Mouse (Mus musculus): Measurements from ENCODE around the gene Rapgefl1. TPM values are rescaled to one million over a fixed set of nuclear protein-coding genes. Genes with fewer than 3 reads are reported as not detected.
"Not testable (repeated sequence)": the region's sequence is repeated elsewhere in the genome, so short reads cannot be mapped to it uniquely, and the experiment has no call there.

Gene Rapgefl1
- total RNA-seq, 2 experiments from 2014 or later, result 1.9 to 2.6 TPM

DNA sequence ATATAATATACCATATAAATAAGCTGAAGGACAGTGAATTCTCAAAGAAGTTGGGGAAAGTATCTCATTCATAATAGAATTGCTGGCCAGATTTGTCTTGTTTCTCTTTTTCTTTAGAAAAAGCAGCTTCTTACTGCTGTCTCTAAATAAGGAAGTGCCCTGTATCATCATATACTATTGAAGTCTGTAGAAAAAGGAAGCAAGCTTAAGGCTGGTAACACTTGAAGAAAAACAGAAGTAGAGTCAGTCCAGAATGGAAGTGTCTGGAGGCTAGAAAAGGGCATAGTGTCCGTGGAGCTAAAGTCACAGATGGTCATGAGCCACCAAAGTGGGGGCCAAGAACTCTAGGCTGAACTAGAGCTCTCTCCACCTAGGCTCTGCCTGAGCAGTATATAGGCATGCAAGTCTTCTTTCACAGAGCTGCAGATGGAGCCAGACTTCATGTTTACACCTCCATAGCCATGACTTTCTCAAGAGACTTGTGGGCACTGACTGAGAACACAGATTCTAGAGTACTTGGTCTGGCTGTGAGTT lies 19.8 kb upstream of the Rapgefl1 start:
- no peak for DNase-seq

DNA sequence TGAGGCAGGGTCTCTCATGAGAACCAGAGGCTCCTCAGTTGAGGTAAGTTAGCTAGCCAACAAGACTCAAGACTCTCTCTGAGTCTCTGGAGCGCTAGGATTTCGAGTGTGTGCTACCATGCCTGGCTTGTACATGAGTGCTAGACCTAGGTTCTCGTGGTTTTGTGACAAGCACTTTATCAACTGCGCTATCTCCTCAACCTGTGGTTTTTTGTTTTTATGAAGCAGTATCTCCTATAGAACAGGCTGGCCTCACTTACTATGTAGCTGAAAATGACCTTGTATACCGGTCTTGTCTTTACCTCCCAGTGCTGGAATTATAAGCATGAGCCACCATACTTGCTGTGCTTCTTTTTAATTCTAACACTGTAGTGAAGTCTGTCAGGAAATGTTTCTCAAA lies 15.6 kb upstream of the Rapgefl1 start:
- DNase-seq, result no peak

DNA sequence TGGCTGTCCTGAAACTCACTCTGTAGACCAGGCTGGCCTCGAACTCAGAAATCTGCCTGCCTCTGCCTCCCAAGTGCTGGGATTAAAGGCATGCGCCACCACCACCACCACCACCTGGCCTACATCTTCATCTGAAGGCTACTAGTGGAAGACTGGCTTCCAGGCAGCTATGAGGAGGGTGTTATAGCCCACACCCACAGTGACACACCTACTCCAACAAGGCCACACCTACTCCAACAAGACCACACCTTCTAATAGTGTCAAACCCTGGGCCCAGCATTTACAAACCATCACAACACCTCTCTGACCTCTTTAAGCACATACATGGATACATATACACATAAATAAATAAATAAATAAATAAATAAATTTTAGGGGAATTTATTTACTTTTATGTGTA lies 10.5 kb upstream of the Rapgefl1 start:
- not testable (repeated sequence) for DNase-seq

DNA sequence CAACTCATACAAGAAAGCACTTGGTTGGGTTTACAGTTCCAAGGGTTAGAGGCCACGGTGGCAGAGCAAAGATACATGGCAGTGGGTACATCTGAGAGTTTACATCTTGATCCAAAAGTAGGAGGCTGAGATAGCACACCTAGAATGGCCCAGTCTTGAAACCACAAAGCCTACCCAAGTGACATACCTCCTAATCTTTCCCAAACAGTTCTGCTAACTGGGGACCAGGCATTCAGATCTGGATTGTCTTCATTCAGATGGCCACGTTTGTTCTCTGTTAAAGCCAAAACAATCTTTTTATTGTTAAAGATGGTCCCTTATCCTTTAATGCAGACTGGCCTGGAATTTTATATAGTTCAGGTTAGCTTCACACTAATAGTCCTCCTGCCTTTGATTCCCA lies 8.7 kb upstream of the Rapgefl1 start:
- DNase-seq, result no peak

DNA sequence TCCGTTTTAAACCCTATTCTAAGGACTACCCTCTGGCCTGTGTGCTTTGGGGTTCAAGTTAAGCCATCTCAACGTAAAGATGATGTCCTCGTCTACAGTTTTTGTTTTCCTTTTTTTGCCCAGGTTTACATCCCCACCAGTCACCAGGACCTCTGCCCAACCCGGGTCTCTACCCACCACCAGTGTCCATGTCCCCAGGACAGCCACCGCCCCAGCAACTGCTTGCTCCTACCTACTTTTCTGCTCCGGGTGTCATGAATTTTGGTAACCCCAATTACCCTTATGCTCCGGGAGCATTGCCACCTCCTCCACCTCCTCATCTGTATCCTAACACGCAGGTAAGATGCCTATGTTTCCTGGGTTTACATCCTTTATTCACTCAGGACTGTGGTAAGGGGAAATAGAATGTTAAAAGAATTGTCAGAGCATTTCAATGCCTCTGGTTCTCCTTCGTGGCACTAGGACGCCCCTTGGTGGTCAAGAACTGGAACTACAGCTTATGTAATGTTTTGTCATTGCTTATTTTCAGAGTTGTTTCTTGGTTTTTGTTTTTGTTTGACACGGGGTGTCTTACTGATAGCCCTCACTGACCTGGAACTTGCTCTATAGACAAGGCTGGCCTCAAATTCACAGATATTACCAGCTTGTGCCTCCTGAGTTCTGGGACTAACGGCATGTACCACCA lies 7.4 kb upstream of the Rapgefl1 start:
- DNase-seq, result no peak

DNA sequence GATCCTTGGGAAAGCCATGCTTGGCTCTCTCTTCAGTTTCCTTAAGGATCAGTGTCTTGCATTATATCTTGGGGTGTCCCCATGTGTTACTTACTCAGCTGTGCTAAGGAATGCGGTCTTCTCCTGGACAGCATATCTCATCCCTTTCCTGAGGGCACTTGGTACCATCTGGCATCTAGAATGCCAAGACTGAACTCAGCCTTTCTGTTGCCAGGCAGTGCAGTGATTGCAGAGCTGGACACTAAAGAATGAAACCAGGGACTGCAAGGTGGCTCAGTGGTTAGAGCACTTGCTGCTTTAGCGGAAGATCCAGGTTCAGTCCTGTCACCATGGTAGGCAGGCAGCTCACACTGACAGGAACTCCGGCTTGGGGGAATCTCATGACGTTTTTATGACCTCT lies 6.7 kb upstream of the Rapgefl1 start:
- no peak for DNase-seq

DNA sequence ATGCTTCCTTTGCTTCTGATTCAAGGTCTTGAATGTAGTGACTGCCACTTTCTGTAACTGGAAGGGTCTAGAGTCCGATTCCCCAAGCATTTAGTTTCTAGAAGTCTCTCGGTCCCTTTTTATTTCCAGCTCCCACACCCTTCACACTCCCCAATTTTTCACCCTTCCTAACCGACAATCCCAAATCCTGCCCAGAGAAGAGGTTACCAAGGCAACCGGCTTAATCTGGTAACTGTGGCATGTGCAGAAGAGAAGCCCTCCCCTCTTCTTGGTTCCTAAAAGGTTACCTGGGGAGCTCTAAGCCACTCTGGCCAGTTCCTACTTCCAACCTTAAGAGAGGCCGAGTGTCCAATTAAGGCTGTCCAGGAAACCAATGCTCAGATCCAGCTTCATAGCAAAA lies 1.3 kb upstream of the Rapgefl1 start:
- DNase-seq, result no peak

DNA sequence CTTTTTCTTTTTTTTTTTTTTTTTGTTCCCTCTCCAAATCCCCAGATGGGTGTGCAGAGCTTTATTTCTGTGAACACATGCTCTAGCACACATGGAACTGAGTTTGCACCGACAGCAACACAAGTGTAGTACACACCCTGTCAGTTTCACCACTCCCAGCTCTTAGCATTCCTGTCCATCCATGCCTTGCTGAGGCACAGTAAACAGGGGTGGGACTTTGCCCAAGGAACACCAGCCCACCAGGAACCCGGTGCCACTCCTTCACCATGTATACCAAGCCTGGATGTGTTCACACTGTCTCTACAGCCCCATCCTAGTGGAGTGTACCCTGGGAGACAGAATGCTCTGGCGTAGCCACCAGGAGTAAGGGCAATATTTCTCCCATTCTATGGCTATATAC lies 860 bp upstream of the Rapgefl1 start:
- no peak for DNase-seq

DNA sequence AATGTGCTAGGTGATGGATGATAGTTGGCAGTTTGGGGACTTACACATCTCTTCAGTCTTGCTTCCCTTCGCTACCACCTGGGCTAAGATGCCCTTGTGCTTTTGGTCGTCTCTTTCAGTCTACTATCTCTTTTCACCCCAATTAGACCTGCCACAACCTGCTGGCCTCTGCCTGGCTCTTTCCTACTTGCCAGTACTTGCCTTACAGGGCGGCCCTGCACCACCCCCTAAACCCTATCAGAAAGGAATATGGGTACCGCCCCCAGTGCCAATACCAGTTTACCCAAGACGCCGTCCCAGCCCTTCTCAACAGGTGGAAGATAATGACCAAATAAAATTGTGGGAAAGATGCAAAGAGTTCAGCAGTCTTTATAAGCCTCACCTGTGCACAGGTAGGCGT lies 457 bp upstream of the Rapgefl1 start:
- DNase-seq, result no peak

DNA sequence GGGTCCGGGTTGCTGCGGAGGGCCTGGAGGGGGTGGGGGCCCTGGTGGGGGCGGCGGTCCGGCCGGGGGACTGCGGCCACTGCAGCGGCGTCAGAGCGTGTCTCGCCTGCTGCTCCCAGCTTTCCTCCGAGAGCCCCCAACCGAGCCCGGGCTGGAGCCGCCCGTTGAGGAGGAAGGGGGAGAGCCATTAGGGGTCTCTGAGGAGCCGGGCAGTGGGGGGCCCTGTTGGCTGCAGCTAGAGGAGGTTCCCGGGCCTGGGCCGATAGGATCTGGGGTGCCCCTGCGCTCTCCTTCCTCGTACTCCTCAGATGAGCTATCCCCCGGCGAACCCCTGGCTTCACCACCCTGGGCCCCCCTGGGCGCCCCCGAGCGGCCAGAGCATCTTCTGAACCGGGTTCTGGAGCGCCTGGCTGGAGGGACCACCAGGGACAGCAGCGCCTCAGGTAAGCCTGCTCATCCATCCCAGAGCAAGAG lies 683 bp downstream of the Rapgefl1 start:
- peak; percentile 26 for DNase-seq

DNA sequence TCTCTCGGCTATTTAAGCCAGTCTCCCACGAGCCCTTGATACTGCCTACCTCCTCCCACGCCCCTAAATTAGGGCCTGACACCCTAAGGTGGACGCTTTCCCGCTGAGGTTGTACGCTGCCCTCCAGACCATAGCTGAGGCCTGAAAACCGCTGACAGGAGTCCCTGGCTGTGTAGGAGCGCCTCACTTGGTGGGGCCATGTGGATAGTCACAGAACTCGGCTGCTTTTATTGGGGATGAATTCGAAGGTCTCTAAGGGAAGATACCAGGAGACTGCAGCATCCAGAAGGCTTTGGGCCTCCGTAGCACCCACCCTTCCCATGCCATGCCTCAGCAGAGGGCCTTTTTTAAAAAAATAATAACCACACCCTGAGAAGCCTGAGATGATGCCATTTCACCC lies 1.3 kb downstream of the Rapgefl1 start:
- no peak for DNase-seq

DNA sequence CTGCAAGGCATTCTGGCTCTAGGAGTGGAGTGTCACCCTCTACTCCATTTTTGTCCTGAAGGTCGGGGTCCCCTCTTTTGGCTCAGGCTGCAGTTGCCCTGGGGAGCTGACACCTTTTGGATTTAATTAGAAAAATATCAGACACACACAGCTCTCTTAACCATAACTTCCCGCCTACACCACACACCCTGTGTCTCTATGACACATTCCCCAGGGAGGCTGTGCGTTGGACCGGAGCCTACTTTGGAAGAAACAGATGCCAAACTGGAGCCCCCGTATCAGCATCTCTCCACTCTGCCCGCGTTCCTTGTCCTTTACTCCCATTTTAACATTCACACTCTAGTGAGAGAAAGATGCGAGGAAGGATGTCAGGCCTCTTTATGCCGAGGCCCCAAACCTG lies 1.9 kb downstream of the Rapgefl1 start:
- no peak for DNase-seq

DNA sequence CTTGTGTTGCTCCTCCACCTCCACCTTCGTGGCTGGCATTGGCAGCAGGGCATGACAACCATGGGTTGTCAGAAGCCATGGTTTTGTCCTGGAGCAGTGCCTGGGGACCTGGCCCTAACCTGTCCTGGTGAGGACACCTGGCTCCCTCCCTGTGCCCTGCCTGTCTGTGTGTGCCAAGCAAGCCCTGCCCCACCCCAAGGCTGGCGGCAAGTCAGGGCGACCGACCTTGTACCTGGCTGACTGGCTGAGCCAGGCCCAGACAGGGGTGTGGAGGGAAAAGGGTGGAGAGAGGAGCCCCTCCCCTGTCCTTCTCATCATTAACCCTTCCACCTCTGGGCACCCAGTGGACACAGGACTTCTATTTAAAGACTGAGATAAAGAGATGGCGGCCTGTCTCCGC lies 2.8 kb downstream of the Rapgefl1 start:
- no peak for DNase-seq

DNA sequence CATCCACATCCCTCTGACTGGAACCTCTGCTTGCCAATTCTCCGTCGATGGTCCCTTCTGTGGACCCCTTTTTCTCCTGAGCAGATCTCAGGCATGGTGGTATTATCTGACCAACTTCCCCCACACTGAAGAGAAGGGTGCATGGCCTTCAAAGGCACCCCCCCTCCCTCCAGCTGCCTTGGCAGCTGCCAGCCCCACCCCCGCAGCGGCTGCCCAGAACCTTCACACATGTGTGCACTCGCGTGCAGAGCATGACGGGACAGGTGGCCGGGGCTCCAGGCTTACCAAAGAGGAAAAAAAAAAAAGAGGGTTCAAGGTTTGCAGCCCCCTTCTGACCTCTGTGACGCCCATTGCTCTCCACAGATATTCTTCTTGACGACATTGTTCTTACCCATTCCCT lies 3.3 kb downstream of the Rapgefl1 start:
- no peak for DNase-seq

DNA sequence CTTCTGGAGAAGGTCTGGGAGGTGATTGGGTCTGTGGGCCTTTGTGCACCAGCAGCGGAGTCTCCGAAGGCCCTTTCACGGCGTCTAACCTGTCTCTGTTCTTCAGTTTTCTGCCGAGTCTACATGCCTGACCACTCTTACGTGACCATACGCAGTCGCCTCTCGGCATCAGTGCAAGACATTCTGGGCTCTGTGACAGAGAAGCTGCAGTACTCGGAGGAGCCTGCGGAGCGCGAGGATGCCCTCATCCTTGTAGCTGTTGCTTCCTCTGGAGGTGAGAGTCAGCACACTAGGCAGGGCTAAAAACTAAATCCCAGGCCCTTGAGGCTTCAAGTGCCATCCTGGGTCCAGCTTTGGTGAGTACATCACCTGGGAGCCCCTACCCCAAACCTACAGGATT lies 9.4 kb downstream of the Rapgefl1 start:
- no peak for DNase-seq

DNA sequence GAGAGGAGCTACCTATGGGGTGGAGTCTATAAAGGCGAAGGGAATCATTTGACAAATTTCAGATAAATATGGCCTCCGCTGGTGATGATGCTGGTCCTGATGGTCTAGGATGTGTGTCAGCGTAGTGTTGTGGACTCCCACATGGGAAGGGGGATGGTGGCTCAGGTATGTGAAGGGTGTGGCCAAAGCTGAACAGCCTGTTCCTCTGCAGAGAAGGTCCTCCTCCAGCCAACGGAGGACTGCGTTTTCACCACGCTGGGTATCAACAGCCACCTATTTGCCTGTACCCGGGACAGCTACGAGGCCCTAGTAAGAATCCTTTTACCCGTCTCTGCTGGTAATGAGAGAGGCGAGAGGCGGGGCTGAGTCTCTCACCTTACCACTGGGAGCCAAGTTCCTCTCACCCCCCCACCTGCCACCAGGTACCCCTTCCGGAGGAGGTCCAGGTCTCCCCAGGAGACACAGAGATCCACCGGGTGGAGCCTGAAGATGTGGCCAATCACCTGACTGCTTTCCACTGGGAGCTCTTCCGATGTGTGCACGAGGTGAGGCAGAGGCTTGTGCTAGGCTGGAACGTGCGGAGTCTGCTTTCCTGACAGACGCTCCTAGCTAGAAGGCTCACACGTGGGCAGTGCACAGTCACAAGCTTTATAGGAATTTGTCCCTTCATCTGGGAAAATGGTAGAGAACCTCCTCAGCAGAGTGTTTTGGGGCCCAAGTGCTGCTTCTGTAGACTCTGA lies 10.4 kb downstream of the Rapgefl1 start:
- no peak for DNase-seq

DNA sequence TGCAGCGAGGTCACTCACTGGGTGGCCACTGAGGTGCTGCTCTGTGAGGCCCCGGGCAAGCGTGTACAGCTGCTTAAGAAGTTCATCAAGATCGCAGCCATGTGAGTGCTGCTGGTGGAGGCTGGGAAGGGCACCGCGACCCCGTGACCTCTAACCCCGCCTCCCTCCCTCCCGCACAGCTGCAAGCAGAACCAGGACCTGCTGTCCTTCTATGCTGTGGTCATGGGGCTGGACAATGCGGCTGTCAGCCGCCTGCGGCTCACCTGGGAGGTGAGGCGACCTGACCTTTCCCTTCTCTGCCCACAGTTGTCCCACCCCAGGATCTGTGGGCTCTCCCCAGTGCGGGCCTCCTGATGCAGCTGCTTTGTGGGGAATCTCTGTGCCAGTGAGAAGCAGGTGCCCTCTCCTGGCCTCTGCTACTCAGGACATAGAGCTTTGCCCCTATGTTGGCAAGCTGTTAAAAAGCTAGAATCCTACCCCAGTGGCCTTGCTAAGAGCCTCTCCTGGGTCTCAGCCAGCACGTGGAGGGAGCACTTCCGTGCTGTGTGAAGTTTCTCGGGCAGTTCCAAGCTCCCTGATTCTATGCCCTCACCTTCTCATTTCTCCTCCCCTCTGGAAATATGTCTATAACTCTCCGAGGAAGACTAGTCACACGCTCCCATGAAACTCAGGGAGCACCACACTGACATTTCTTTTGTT lies 12.8 kb downstream of the Rapgefl1 start:
- no peak for DNase-seq

DNA sequence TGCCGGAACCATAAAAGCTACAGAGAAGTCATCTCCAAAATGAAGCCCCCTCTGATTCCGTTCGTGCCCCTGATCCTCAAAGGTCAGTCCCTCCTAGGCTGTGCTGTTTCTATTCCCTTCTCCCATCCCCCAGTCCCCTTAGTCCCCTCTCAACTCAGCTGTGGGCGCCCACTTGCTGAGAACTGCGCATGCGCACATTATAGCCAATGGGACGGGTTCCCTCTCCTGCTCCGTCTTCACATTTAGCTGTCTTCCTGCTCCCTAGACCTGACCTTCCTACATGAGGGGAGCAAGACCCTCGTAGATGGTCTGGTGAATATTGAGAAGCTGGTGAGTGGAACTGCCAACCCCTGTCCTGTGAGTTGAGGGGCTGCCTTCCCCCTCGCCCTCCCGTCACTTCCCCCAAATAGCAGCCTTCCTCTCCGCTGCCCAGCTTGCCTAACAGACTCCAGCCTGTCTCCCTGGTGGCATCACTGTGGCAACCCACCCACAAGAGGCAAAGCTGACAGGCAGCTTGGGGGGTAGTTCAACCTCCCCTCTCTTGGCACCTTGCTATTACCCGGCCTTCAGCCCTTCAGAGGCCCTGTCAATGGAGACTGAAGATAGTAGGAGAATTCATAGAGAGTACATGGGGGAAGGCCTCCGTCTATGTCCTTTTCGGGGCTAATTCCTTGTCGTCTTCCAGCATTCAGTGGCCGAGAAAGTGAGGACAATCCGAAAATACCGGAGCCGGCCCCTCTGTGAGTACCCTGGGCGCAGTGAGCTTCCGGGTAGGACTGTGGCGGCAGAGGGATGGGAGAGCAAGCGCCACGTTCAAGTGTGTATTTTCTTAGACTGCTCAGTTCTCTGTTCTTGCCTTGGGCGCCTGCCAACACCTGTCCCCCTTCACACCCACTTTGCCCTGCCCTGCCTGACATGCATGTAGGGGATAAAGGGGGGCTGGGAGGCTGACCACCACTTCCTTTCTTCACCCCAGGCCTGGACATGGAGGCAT lies 13.8 kb downstream of the Rapgefl1 start:
- DNase-seq, result no peak

DNA sequence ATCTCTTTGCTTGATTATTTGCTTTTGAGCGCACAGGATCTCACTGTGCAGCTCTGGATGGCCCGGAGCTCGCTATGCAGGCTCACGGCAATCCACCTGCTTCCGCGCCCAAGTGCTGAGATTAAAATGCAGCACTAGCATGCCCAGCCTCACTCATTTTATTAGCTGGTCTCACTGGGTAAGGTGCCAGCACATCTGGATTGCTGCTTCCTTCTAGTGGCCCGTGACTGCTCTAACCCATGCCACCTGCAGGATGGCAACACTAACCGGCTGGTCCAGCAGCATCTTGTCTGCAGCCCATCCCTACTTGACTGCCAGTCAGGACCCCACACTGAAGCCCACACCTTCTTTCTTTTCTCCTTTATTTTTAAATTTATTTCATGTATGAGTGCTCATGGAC lies 17.5 kb downstream of the Rapgefl1 start:
- DNase-seq, result no peak

DNA sequence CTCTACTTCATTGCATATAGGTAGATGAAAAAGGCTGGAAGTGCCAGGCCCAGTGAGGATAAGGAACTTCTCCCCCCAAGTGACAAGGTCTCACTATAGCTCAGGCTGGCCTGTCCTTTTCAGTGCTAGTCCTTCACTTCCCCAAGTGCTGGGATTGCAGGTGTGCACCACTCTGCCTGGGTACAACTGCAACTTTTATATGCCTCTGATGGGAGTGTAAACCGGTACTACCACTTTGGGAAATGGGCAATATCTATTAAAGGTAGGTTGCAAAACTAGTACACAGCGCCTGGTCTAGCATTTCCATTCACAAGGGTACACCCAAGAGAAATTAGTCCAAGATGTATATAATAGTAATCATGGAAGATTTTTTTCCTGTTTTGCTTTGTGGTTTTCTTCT lies 18.1 kb downstream of the Rapgefl1 start:
- no peak for DNase-seq

DNA sequence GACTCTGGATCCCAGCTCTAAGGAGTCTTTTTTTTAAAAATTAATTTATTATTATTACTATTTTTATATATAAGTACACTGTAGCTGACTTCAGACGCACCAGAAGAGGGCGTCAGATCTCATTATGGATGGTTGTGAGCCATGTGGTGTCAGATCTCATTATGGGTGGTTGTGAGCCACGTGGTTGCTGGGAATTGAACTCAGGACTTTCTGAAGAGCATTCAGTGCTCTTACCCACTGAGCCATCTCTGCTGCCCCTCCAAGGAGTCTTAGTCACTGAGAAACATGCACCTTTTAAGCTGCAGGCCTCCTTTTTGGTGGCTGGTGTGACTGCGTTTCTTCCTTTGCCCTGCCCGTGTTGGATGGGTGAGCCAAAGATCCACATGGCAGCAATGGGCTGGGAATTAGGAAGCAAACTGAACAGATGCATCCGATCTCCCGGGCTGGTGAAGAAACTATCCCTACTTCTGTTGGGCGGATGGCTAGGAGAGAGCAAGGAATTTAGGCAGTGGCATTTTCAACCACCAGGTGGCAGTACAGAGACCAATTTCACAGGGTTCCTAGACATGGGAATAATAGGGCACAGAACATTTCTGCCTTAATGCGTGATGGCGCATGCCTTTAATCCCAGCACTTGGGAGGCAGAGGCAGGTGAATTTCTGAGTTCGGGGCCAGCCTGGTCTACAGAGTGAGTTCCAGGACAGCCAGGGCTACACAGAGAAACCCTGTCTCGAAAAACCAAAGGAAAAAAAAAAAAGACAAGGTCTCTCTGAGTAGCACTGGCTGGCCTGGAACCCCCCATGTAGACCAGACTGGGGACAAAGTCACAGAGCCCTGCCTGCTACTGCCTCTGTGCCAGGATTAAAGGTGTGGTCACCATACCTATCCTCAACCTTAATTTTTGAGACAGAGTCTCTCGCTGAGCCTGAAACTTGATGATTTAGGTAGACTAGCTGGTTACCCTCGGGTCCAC lies 22.5 kb downstream of the Rapgefl1 start:
- peak; percentile 91 for DNase-seq

Data from gastrocnemius, postnatal 10 days (tissue).